Mouse (Mus musculus) CH12.LX (cell line): Measurements from ENCODE around the gene Ncan. TPM values are rescaled to one million over a fixed set of nuclear protein-coding genes. Genes with fewer than 3 reads are reported as not detected.
A peak's percentile ranks its signal among the peaks of the same experiment; 100 is the strongest.

Experiments
- DNase-seq: peaks from one replicate; pipeline ENCODE4 v3.0.0-alpha.2; 2013; ENCODE audit errors: extremely low read depth
- H3K27ac ChIP-seq: 2 replicates; pipeline ENCODE4 v1.5.1; 2012; ENCODE audit warnings: low read depth, mild to moderate bottlenecking, control low read depth, moderate library complexity; ENCODE audit not compliant: insufficient read depth
- H3K27me3 ChIP-seq: replicated peaks from 2 replicates; pipeline ENCODE3; 2012; ENCODE audit warnings: inconsistent platforms
- H3K36me3 ChIP-seq, 2 experiments: replicated peaks in 1 of 2; 2 replicates each; pipeline versions ENCODE3 to v1.6.1; 2012; ENCODE audit warnings: inconsistent platforms in 1 of 2, low read length in 1 of 2, mild to moderate bottlenecking in 1 of 2, mixed read lengths in 1 of 2, moderate library complexity in 1 of 2; ENCODE audit not compliant: control insufficient read depth in 1 of 2, insufficient read depth in 1 of 2
- H3K4me1 ChIP-seq, 2 experiments: 2 replicates each; pipeline ENCODE4 v1.6.1; 2012; ENCODE audit warnings: inconsistent platforms in 1 of 2, moderate library complexity in 1 of 2; ENCODE audit not compliant: insufficient read depth in 2 of 2, control insufficient read depth in 1 of 2
- H3K4me2 ChIP-seq: 2 replicates; pipeline ENCODE4 v1.6.1; 2012; ENCODE audit warnings: low read depth, mild to moderate bottlenecking, control low read depth; ENCODE audit not compliant: poor library complexity, insufficient read depth, severe bottlenecking
- H3K4me3 ChIP-seq, 3 experiments: fragments of 150-350 bp in 1 of 3; sonication (generic) in 1 of 3; replicated peaks in 1 of 3; 2 replicates each; pipeline versions ENCODE3 to v1.5.1; 2011 to 2012; ENCODE audit warnings: low read depth in 2 of 3, low read length in 2 of 3, mild to moderate bottlenecking in 2 of 3, moderate library complexity in 2 of 3, control low read depth in 1 of 3, improper control_type of control experiment in 1 of 3, inconsistent platforms in 1 of 3, mixed read lengths in 1 of 3; ENCODE audit not compliant: poor library complexity in 1 of 3
- H3K79me2 ChIP-seq: replicated peaks from 2 replicates; pipeline ENCODE4 v1.6.1; 2012; ENCODE audit warnings: mild to moderate bottlenecking, moderate library complexity; ENCODE audit not compliant: control insufficient read depth, poor library complexity, insufficient read depth, severe bottlenecking; ENCODE audit errors: extremely low read depth
- H3K9ac ChIP-seq: 2 replicates; pipeline ENCODE4 v1.6.1; 2012; ENCODE audit warnings: low read depth, mild to moderate bottlenecking, control low read depth, moderate library complexity; ENCODE audit not compliant: insufficient read depth
- H3K9me3 ChIP-seq: replicated peaks from 2 replicates; pipeline ENCODE3; 2012; ENCODE audit warnings: low read length, inconsistent platforms, mixed read lengths
- CHD1 ChIP-seq: IDR thresholded peaks from 2 replicates; pipeline ENCODE4 v1.6.1; 2012; ENCODE audit warnings: low read depth, low read length, improper control_type of control experiment, inconsistent platforms
- CHD2 ChIP-seq: IDR thresholded peaks from 2 replicates; pipeline ENCODE4 v1.6.1; 2011; ENCODE audit warnings: low read length, improper control_type of control experiment
- CTCF ChIP-seq, 2 experiments: IDR thresholded peaks in 1 of 2; conservative IDR thresholded peaks in 1 of 2; 2 replicates each; pipeline ENCODE4 v1.5.1; 2011 to 2012; ENCODE audit warnings: low read depth in 2 of 2, low read length in 2 of 2, improper control_type of control experiment in 1 of 2, inconsistent platforms in 1 of 2, mild to moderate bottlenecking in 1 of 2, moderate library complexity in 1 of 2
- ELF1 ChIP-seq: IDR thresholded peaks from 2 replicates; pipeline ENCODE4 v1.6.1; 2014; ENCODE audit warnings: low read depth, mild to moderate bottlenecking, inconsistent platforms, low read length, improper control_type of control experiment
- EP300 ChIP-seq: IDR thresholded peaks from 2 replicates; pipeline ENCODE4 v1.6.1; 2011; ENCODE audit warnings: low read length, improper control_type of control experiment
- ETS1 ChIP-seq: conservative IDR thresholded peaks from 2 replicates; pipeline ENCODE4 v1.6.1; 2012; ENCODE audit warnings: low read depth, mild to moderate bottlenecking, inconsistent platforms, low read length, improper control_type of control experiment, moderate library complexity
- HCFC1 ChIP-seq: IDR thresholded peaks from 2 replicates; pipeline ENCODE4 v1.6.1; 2012; ENCODE audit warnings: low read depth, mild to moderate bottlenecking, inconsistent platforms, low read length, improper control_type of control experiment
- MAFK ChIP-seq: IDR thresholded peaks from 2 replicates; pipeline ENCODE4 v1.6.1; 2011; ENCODE audit warnings: low read length, improper control_type of control experiment; ENCODE audit not compliant: insufficient replicate concordance
- MAX ChIP-seq: IDR thresholded peaks from 2 replicates; pipeline ENCODE4 v1.6.1; 2011; ENCODE audit warnings: low read length, improper control_type of control experiment
- MAZ ChIP-seq: IDR thresholded peaks from 2 replicates; pipeline ENCODE4 v1.6.1; 2012; ENCODE audit warnings: low read depth, mild to moderate bottlenecking, inconsistent platforms, low read length, improper control_type of control experiment, moderate library complexity
- MEF2A ChIP-seq: IDR thresholded peaks from 2 replicates; pipeline ENCODE4 v1.6.1; 2014; ENCODE audit warnings: low read depth, mild to moderate bottlenecking, inconsistent platforms, low read length, improper control_type of control experiment, borderline replicate concordance
- MXI1 ChIP-seq: IDR thresholded peaks from 2 replicates; pipeline ENCODE4 v1.6.1; 2011; ENCODE audit warnings: mild to moderate bottlenecking, low read depth, low read length, improper control_type of control experiment
- NELFE ChIP-seq: IDR thresholded peaks from 2 replicates; pipeline ENCODE4 v1.6.1; 2011; ENCODE audit warnings: low read depth, low read length, improper control_type of control experiment
- NRF1 ChIP-seq: IDR thresholded peaks from 2 replicates; pipeline ENCODE4 v1.6.1; 2014; ENCODE audit warnings: low read depth, mild to moderate bottlenecking, inconsistent platforms, low read length, improper control_type of control experiment, moderate library complexity
- POLR2A ChIP-seq: IDR thresholded peaks from 2 replicates; pipeline ENCODE4 v1.6.1; 2011; ENCODE audit warnings: low read depth, mild to moderate bottlenecking, improper control_type of control experiment, low read length
- POLR2AphosphoS2 ChIP-seq: IDR thresholded peaks from 2 replicates; pipeline ENCODE4 v1.6.1; 2011; ENCODE audit warnings: low read depth, low read length, improper control_type of control experiment
- SIN3A ChIP-seq: IDR thresholded peaks from 2 replicates; pipeline ENCODE4 v1.6.1; 2012; ENCODE audit warnings: low read length, improper control_type of control experiment, inconsistent platforms
- TBP ChIP-seq: conservative IDR thresholded peaks from 2 replicates; pipeline ENCODE4 v1.6.1; 2011; ENCODE audit warnings: low read depth, low read length, improper control_type of control experiment
- TCF12 ChIP-seq: IDR thresholded peaks from 2 replicates; pipeline ENCODE4 v1.6.1; 2014; ENCODE audit warnings: low read depth, mild to moderate bottlenecking, inconsistent platforms, low read length, improper control_type of control experiment
- UBTF ChIP-seq: IDR thresholded peaks from 2 replicates; pipeline ENCODE4 v1.6.1; 2012; ENCODE audit warnings: low read depth, mild to moderate bottlenecking, inconsistent platforms, low read length, improper control_type of control experiment, moderate library complexity
- USF1 ChIP-seq: IDR thresholded peaks from 2 replicates; pipeline ENCODE4 v1.6.1; 2014; ENCODE audit warnings: low read depth, mild to moderate bottlenecking, inconsistent platforms, low read length, improper control_type of control experiment
- USF2 ChIP-seq: conservative IDR thresholded peaks from 2 replicates; pipeline ENCODE4 v1.6.1; 2011; ENCODE audit warnings: low read depth, low read length, improper control_type of control experiment
- ZC3H11A ChIP-seq: IDR thresholded peaks from 2 replicates; pipeline ENCODE4 v1.6.1; 2012; ENCODE audit warnings: low read depth, mild to moderate bottlenecking, inconsistent platforms, low read length, improper control_type of control experiment
- ZKSCAN1 ChIP-seq: IDR thresholded peaks from 2 replicates; pipeline ENCODE4 v1.6.1; 2012; ENCODE audit warnings: low read depth, inconsistent platforms, low read length, improper control_type of control experiment, borderline replicate concordance
- ZNF384 ChIP-seq: IDR thresholded peaks from 2 replicates; pipeline ENCODE4 v1.6.1; 2012; ENCODE audit warnings: low read depth, low read length, improper control_type of control experiment, inconsistent platforms
- dilution Hi-C: fragments of 300-500 bp; cut with MboI; formaldehyde crosslinking; loops from 2 replicates; pipeline ENCODE4 v1.14.3; 2020; ENCODE audit warnings: low sequenced_read_pairs; ENCODE audit not compliant: extremely low pct_unique_long_range_greater_than_20kb, extremely low pct_ligation_motif_present
- in situ Hi-C: fragments of 300-500 bp; cut with MboI; formaldehyde crosslinking; loops from 3 replicates; pipeline ENCODE4 v1.14.3; 2019; ENCODE audit warnings: low sequenced_read_pairs, low pct_ligation_motif_present, low pct_unique_long_range_greater_than_20kb, mixed read lengths
- polyA plus RNA-seq: library from polyadenylated mRNA; unstranded; fragments of >175 nt; gene quantifications from 2 replicates; pipeline ENCODE4 v1.2.1, GENCODE M21; 2012; ENCODE audit warnings: low read depth; ENCODE audit not compliant: insufficient read length
- total RNA-seq, 2 experiments: library from RNA; depleted of rRNA; stranded (reverse); fragments of 300-350 nt in 1 of 2; fragments of >200 nt in 1 of 2; gene quantifications; 2 replicates each; pipeline ENCODE4 v1.2.3; 2012 to 2014

Gene Ncan
- total and polyA plus RNA-seq, 3 experiments = 2.1 to 6.0 (median 3.9) TPM

DNA sequence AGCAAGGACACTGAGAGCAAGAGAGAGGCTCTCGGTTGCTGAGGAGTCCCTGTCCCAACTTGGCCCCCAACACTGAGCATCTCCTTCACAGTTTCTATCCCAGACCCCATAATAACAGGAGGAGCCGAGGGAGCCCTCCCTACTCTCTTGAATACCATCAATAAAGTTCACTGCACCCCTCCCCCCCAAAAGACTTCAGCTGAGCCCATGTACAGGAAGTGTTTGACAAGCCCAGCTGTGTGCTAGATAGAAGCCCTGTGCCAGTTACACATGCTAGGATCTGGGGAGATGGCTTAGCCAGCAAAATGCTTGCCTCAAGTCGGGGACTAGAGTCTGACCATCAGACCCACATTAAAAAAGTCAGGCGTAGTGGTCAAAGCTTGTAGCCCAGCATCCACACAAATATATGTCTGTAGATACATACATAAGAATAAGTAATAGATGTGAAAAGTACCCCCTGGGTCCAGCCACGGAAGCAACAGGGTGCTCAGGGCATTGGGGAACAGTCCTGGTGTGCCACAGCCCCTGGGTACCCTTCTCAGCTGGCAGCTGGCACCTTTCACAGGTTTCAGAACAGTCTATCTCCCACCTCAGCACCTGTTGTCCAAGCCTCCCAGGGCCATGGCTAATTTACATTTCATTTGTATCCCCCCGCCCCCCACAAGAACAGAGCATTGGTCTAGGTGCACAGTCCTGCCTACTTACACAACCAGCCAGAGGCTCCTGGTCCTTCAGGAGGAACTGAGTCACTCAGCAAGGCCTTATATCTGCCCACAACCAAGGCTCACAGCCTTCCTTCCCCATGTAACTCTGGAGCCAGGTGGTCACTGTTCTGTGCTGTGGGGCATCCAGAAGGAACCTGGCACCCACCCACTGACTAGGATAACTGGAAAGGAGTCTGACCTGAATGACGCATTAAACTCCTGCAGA, 27.3 kb upstream of the Ncan start (continued):
- no peak for TF ChIP-seq USF2

DNA sequence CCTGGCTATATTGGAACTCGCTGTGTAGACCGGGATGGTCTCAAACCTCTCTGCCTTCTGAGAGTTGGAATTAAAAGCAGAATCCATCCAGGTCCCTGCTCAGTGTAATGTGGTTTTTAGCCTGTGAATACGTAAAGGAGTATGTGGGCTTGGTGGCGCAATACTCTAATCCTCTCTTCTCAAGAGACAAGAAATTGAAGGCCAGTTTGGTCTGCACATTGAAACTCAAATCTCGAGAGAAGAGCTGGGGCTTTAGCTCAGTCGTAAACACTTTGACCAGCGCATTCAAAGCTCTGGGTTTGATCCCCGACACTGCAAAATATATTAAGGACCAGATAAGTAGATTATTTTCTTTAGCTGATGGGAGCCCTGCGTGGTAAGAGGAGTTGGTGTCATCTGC, 19.3 kb upstream of the Ncan start:
- in situ Hi-C loops = no loop called here
- Histone ChIP-seq H3K4me2 (peak overlapping the region; percentile 91), H3K79me2 (peaks cover 28% of the 10 kb centered on the region), H3K9me3 (no peaks in the 10 kb centered on the region), H3K27ac (peak overlapping the region; percentile 85), H3K27me3 (no peaks in the 10 kb centered on the region), H3K4me1 (peaks cover 20 to 56% of the 10 kb centered on the region in 2 experiments), H3K9ac (peak overlapping the region; percentile 91), H3K36me3 (peaks cover 49 to 53% of the 10 kb centered on the region in 2 experiments), H3K4me3 (peak overlapping the region; percentile 79 to 92 (median 86))
- no peak for DNase-seq
- TF ChIP-seq CTCF (conservative IDR thresholded peaks at IDR 0.05 in 1 of 2, IDR thresholded peaks at IDR 0.05 in 1 of 2; ENCODE audit: low read depth in 2 of 2, low read length in 2 of 2) (no peak), CHD2 (peak; percentile 79), ZC3H11A (no peak), MEF2A (no peak), MXI1 (no peak), NELFE (no peak), MAX (no peak), UBTF (no peak), ZKSCAN1 (no peak), CHD1 (peak; percentile 47; the same call in 1 of the 2 replicates)
- dilution Hi-C loops = no loop called here

DNA sequence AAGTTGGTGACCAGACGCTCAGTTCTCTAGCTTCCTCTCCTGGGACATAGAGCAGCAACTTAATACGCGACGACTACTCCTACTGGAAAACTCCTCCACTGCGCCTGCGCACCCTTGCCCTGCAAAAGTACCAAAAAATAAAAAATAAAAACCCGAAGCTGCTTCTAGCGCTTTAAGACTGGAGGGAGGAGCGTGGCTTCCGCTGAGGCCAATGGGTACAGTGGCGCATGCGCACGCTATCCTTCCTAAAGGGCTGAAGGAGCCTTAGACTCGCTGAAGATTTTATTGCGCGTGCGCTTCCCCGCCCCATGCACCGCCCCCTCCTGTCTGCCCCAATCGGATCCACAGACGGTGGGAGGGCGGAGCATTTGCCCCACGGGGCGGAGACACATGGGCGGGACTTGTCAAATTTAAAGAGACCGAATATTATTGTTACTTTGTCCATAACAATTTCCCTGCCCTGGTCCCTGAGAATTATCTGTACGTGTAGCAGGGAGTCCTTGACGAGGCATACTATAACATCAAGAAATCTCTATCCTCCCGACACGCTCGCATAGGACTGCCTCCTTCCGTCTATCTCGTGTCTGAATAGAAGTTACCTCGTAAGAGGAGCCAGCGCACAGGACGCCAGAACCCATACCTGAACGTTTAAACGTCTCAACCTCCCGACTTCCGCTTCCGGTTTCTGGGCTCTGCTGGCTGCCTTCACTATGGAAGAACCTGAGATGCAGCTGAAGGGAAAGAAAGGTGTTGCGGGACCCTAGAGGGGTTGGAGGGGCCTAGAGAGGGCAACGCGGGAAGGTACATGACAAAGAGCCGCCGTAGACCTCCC, 18.6 kb upstream of the Ncan start, which contains the start of the genes Rfxank, Borcs8 and Mef2b:
Rfxank (minus strand) TSS at position 129 of the 832 bp plus-strand sequence.
Borcs8 (plus strand) TSS at position 474 of the 832 bp plus-strand sequence.
Mef2b (plus strand) TSS at position 686 of the 832 bp plus-strand sequence.
- Histone ChIP-seq H3K27me3 (no peaks in the 10 kb centered on the region), H3K79me2 (peaks cover 28% of the 10 kb centered on the region), H3K4me2 (peak within 1 kb of the TSS; percentile 93), H3K36me3 (peaks cover 49 to 53% of the 10 kb centered on the region in 2 experiments), H3K27ac (peak within 1 kb of the TSS; percentile 85), H3K9ac (peak within 1 kb of the TSS; percentile 91), H3K4me1 (peaks cover 13 to 49% of the 10 kb centered on the region in 2 experiments), H3K9me3 (no peaks in the 10 kb centered on the region), H3K4me3 (peak within 1 kb of the TSS; percentile 79 to 92 (median 86))
- in situ Hi-C loops = no loop called here
- DNase-seq = peak; percentile 99
- dilution Hi-C loops = no loop called here
- TF ChIP-seq ZKSCAN1 (no peak; the same call in 1 of the 2 replicates), MAZ (no peak), SIN3A (peak; percentile 94), HCFC1 (peak; percentile 33; the same call in 1 of the 2 replicates), TBP (peak; percentile 47; the same call in 1 of the 2 replicates), MAFK (no peak), NRF1 (peak; percentile 97), ZC3H11A (no peak), CHD2 (no peak), USF1 (no peak), ZNF384 (peak; percentile 56), NELFE (peak; percentile 59; the same call in 1 of the 2 replicates), MXI1 (peak; percentile 78), MAX (peak; percentile 34; the same call in 1 of the 2 replicates), EP300 (no peak), TCF12 (peak; percentile 72), POLR2A (peak; percentile 58), ETS1 (no peak; the same call in 1 of the 2 replicates), ELF1 (peak; percentile 92), POLR2AphosphoS2 (no peak), CHD1 (no peak), MEF2A (no peak)
